Mouse (Mus musculus): ENCODE measurements around the gene Dcps. TPM values are rescaled to one million over a fixed set of nuclear protein-coding genes. Genes with fewer than 3 reads are reported as not detected.

Dcps gene
- total RNA-seq, 4 experiments from 2014 or later: 13.8 to 15.8 (median 14.1) TPM

- peak; percentile 67 for DNase-seq (ENCODE audit: low spot score)
Observed at GRCm38 (mm10) chr9:35108916-35109315, 66.9 kb downstream of the Dcps start.

DNA sequence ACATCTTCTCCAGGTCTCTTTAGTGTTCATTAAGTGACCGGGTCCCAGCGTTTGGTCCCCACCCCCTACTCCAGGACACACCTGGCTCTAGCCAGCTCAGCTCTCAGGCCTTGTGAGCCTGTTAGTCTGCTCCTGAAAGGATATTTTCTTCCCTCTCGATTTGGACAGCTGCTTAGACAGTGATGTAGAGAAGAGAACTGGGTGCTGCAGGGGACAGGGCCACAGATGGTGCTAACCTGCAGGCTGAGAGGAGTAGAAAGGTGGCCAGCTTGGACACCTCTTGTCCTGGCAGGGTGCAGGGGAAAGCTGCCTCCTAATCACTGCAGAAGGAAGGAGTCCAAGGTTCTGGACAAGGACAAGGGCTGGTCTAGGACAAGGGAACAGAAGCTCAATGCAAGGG is 67.8 kb downstream of the Dcps start:
- DNase-seq (ENCODE audit: low spot score): no peak

- DNase-seq (ENCODE audit: low spot score): no peak
Observed at GRCm38 (mm10) chr9:35107396-35107795, 68.5 kb downstream of the Dcps start.

- no peak for DNase-seq (ENCODE audit: low spot score)
Observed at GRCm38 (mm10) chr9:35105884-35106880, 69.7 kb downstream of the Dcps start.

- no peak for DNase-seq (ENCODE audit: low spot score)
Observed at GRCm38 (mm10) chr9:35105438-35105837, 70.4 kb downstream of the Dcps start.

GRCm38 (mm10) chr9:35104711-35105110 is 71.2 kb downstream of the Dcps start:
- DNase-seq (ENCODE audit: low spot score): no peak

DNA sequence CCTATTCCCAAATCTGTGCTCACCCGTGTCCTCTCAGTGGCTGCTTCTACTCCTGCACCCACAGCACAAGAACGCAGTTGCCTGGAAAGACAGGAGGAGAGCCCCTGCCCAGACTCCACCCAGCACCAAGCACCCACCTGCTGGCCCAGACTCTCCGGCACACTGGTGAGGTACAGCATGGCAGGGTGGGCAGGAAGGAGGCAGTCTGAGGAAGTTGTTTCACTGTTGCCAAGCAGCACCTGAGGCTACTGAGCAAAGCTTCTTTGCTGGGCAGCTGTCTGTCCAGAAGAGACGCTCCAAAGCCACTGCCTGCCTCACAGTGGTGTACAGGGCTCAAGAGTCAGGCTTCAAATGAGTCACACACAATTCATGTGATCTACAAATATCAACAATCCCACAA is 77.1 kb downstream of the Dcps start:
- no peak for DNase-seq (ENCODE audit: low spot score)

DNA sequence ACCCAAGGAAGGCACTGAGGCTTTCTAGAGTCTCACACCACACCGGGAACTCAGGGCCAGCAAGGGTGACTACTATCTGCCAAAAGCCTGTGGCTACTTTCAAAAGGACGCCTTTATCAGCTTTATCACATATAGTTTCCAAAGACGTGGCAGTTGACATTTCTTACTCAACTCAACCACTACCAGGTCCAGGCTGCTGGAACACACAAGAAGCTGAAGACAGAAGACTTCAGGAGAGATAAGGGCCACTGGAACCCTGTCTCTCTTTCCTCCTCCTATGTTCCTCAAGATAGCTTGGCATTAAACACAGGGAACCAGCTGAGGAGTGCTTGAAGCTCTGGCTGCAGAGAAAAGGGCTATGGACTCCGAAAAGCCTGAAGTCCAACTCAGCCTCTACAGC is 78.0 kb downstream of the Dcps start:
- no peak for DNase-seq (ENCODE audit: low spot score)

- DNase-seq (ENCODE audit: low spot score): no peak
Observed at GRCm38 (mm10) chr9:35095726-35096125, 80.1 kb downstream of the Dcps start.

GRCm38 (mm10) chr9:35093350-35093749 is 82.5 kb downstream of the Dcps start:
- DNase-seq (ENCODE audit: low spot score): no peak

DNA sequence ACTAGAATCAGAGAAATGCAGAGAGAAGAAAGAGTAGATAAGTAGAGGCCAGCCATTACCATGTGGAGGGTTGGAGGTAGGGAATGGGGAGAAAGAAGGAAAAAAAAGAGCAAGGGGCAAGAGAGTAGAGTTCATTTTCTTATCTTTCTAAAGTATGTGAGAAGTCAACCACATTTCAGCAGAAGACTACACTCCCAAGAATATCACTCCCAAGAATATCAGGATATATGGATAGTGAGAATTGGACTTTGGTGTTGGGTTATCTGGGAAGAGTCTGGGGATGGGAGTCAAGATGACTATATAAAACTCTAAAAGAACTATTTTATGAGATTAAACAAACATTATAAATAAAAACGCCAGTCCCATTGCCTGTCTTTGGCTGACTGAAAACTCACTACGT is 83.0 kb downstream of the Dcps start:
- no peak for DNase-seq (ENCODE audit: low spot score)

Other genes starting within 250 kb of the Dcps start
- gene St3gal4, start 56.8 kb downstream of the Dcps start, total RNA-seq (2022): 10 to 100 TPM; 25.1 to 30.4 (median 28.3) TPM
- gene Srpr, start 24.1 kb upstream of the Dcps start, total RNA-seq (2022): 10 to 100 TPM; 81.9 to 98.4 (median 89.6) TPM
- gene Tirap, start 24.2 kb upstream of the Dcps start, total RNA-seq (2022): 1 to 10 TPM; 5.3 to 7.9 (median 5.9) TPM
- gene Foxred1, start 35.0 kb upstream of the Dcps start, total RNA-seq (2022): 10 to 100 TPM; 74.4 to 89.0 (median 78.8) TPM
- 10 to 100 TPM; 13.6 to 17.4 (median 14.5) TPM for gene Fam118b, start 91.7 kb upstream of the Dcps start, total RNA-seq (2022)
- 10 to 100 TPM; 12.7 to 14.5 (median 13.7) TPM for gene Rpusd4, start 91.8 kb upstream of the Dcps start, total RNA-seq (2022)
- 10 to 100 TPM in 2 of 4 experiments, 1 to 10 TPM in 2; 8.3 to 11.3 (median 10.3) TPM for gene Cdon, start 245.1 kb upstream of the Dcps start, total RNA-seq (2022)